Mouse (Mus musculus) CD4-positive, CD25-positive, alpha-beta regulatory T cell, adult 2 months (primary cell): ENCODE data around the gene Sepsecs.
A peak's percentile ranks its signal among the peaks of the same experiment; 100 is the strongest.

Experiments
- DNase-seq: peaks from one replicate; pipeline ENCODE4 v3.0.0-alpha.2; 2012; ENCODE audit warnings: low read depth, low spot score

Gene Sepsecs

GRCm38 (mm10) chr5:52643947-52644840 is 25.3 kb downstream of the Sepsecs start:
- DNase-seq = no peak

GRCm38 (mm10) chr5:52641736-52642135 is 27.8 kb downstream of the Sepsecs start:
- DNase-seq = no peak

DNA sequence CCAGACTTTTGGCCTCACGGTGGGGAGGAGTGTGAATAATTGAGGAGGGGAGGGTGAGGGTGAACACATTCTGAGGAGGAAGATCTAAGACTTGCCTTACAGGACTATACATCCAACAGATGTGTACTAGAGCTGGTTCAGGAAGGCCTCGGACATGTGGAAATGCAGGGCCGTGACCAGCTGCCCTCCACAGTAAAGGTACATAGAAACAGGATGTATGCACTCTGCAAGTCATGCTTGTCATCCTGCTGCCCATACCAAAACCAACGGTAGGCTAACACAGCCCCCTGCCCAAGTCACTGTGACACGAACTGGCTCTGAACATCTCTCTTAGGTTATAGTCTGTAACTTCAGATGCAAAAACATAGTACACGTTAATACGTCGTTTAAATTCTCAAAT is 30.6 kb downstream of the Sepsecs start:
- DNase-seq = no peak

DNA sequence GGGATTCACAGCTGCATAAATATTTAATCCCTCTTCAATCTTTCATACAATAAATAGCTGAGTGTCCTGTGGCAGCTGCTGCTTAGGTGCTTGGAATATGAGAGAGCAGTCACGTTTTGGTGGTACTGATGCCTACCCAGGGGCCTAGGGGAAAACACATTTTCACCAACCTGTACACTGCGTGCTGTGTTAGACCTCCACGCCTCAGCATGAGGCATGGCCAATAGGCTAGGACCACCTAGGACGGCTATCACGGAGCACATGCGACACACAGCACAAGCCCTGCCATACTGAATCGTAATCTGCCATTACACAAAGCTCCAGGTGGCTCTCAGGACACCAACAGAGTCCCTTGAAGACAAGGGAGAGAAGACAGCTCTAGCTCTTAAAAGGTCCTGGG is 31.5 kb downstream of the Sepsecs start:
- no peak for DNase-seq

GRCm38 (mm10) chr5:52636923-52637322 is 32.6 kb downstream of the Sepsecs start:
- no peak for DNase-seq

- no peak for DNase-seq
Measured at GRCm38 (mm10) chr5:52636025-52636755, 33.3 kb downstream of the Sepsecs start.

GRCm38 (mm10) chr5:52634017-52634416 is 35.5 kb downstream of the Sepsecs start:
- DNase-seq = peak; percentile 86

DNA sequence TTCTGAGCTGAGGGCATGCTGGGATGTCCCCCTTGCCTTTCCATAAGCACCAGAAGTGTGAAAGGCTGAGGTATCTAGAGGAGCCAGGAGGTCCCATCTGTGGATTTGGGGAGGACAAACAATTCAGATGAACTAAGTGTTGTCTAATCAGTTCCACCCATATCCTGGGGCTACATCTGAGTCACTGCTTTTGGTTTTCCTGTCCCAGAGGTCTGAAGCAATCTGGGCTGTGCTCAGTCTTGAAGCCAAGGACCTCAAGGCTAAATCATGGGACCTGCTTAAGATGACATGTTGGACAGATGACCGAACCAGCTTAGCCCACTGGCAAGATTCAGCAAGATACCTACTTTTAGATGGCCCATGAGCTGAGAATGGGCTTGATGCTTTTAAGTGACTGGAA is 39.0 kb downstream of the Sepsecs start:
- DNase-seq = no peak

DNA sequence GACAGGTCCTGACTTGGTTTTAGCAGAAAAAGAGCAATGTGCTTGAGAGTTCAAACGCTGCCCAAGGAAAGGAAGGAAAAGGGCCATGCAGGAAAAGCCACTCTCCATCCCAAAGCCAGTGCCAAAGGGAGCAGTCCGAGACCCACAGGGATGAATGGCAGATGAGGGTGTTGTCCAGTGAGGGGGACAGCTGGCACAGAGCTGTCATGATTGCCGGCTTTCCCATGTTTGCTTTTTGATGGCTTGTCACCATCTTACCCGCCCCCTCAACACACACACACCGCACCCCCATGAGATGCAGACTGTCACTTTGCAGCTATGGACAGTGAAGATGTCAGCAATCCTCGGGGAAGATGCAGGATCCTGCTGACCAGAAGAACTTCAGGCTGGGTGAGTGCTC is 40.3 kb downstream of the Sepsecs start:
- no peak for DNase-seq

DNA sequence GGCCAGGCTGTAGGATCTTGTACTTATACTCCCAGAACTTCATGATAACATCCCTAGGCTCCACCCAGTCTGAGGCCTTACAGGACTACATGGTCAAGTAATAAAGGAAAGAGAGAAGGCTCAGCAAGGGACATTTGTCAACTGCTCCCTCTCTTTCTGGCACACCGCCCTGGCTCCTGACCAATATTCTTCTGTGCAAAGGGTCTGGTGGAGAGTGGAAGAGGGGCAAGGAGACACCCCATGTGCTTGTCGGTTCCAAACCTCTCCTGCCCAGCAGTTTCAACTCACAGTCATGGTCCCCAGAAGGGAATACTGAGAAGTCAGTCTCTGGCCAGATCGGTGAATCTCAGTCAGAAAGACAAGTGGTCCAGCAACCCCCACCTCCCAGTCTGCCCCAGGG is 40.7 kb downstream of the Sepsecs start:
- no peak for DNase-seq

DNA sequence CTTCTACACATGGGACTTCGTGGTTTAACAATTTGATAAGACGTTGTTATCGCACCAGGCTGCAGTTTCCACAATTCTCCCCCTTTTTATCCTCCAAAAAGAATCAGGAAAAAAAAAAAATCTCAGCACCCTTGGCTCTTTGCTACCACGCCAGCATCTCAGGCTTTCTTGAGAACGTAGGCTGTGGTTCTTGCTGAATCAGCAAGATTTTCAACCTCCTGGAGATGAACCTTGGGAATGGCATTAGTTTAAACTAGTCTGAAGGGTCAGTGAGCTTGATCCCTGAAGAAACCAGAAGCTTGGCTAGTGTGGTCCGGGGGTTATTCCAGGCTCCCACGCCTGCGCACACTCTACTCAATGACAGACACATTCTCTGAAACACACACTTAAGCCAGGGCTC is 41.8 kb downstream of the Sepsecs start:
- DNase-seq = no peak

DNA sequence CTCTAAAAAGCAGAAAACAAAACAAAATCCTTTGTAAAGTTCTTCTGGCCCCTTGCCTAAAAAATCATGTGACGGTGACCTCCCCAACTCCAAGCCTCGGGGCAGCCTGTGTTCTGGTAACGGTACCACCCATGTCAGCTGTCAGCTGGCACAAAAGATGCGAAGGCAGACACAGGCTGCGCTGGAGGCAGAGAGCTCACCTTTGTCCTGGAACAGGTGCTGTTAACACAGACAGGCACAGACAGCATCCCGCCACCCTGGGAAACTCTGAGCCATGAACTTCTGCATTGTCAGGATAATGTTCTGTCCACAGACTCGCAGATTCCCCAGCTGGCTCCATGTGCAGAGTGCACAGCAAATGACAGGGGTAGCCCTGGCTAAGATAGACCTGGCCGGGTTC is 43.4 kb downstream of the Sepsecs start:
- no peak for DNase-seq

GRCm38 (mm10) chr5:52624956-52625355 is 44.6 kb downstream of the Sepsecs start:
- DNase-seq = no peak

- DNase-seq = no peak
Measured at GRCm38 (mm10) chr5:52623099-52623498, 46.4 kb downstream of the Sepsecs start.

DNA sequence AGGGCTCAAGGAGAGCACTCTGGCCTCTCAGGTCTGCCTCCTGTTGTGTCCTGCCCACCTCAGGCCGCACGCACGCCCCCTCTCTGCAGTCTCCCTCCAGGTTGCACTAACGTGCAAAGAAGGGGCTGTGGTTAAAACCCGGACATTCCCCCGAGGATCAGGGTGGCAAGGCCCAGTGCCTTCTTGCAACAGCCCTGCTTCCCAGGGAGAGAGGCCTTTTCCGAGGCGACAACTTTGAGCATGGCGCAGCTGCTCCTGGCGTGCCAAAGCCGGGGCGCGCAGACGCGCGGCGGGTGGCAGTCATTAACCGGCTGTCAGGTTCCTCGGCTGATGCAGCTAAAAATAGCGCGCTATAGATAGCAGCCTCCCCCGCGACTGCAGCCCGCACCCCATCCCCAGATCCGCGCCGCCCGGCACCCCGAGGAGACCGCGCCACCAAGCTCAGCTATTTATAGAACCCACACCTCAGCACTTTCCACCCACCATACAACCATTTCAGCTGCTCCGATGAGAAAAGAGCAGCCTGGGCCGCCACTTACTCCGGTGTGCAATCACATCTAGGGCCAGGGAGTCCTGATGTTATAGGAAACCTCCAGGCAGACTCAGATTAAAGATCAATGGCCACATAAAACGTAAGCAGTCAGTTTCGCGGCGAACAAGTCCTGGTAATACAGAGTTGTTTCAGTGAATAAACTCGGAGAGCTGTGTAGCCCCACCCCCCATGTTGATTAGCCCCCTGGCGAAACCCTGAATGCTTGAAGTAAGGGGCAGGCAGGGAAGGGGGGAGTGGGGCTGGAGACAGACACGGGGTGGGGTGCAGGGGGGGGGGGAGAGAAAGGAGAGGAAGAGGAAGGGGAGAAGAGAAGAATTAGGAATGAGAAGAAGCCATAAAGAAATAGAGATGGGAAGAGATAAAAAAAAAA is 50.9 kb downstream of the Sepsecs start:
- DNase-seq = peak; percentile 68

- no peak for DNase-seq
Measured at GRCm38 (mm10) chr5:52617711-52618347, 51.7 kb downstream of the Sepsecs start.

- DNase-seq = no peak
Measured at GRCm38 (mm10) chr5:52616549-52616948, 53.0 kb downstream of the Sepsecs start.

- no peak for DNase-seq
Measured at GRCm38 (mm10) chr5:52615421-52615820, 54.1 kb downstream of the Sepsecs start.

- DNase-seq = peak; percentile 16
Measured at GRCm38 (mm10) chr5:52614686-52615085, 54.8 kb downstream of the Sepsecs start.

GRCm38 (mm10) chr5:52612776-52613175 is 56.7 kb downstream of the Sepsecs start:
- DNase-seq = no peak

- DNase-seq = no peak
Measured at GRCm38 (mm10) chr5:52611315-52611895, 58.1 kb downstream of the Sepsecs start.
